Mouse (Mus musculus): ENCODE measurements around the gene Vmn1r79. TPM values are rescaled to one million over a fixed set of nuclear protein-coding genes. Genes with fewer than 3 reads are reported as not detected.

Vmn1r79 gene
- not detected for total RNA-seq (2023)

DNA sequence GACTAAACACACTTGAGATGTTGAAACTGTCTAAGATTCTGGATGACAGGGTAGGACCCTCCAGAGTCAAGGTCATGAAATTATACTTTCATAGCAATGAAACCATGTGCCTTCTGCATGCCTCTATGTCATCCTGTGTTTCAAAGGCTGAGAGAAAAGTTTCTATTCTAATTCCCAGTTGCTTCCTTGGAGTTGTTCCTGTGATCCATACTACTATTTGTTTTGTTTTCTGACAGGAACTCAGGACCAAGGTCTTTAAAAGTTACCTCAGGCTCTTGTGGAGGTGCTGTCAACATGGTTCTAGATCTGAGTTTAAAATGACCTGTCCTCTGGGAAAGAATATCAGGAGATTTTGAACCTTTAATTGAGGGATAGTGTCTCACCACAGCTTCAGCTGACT is at the start of gene Vmn1r79:
TSS of gene Vmn1r79 (plus strand) at position 301 of the 400 bp plus-strand sequence.

DNA sequence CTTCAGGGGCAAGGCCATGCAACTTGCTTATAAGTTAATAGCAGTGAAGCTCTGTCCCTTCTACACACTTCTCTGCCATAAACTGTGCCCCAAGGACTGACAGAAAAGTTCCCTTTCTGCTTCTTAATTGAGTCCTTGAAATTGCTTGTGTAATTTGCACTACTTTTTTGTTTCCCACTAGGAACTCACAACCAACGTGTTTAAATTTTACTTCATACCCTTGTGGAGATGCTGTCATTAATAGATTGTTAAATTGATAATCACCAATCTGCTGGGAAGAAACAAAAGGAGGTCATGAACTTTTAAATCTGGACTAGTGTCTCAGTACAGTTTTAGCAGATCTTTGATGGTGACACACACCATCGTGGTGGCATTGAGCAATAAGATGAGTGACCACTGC is 21.1 kb upstream of the Vmn1r79 start, which contains the start of gene Vmn1r78:
TSS of gene Vmn1r78 (plus strand) at position 301 of the 400 bp plus-strand sequence.

DNA sequence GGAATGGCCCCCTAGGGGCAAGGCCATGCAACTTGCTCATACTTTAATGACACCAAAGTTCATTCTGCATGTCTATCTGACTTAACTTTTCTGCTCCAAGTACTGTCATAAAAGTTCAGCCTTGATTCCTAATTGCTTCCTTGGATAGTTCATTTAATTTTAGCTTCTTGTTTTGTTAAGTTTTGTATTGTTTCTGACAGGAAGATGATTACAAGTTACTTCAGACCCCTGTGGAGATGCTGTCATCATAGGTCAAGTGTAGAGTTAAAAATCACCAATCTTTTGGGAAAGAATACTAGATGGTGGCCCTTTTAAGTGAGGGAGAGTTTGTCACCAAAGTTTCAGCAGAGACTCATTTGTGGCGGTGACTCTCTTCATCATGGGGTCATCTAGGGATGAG is 17.9 kb downstream of the Vmn1r79 start, which contains the start of gene Vmn1r80:
TSS of gene Vmn1r80 (plus strand) at position 301 of the 400 bp plus-strand sequence.

Other genes with a start within 250 kb of the Vmn1r79 start
- gene Vmn1r76, start 233.1 kb upstream of the Vmn1r79 start, total RNA-seq (2023) = not detected
- not detected for gene Vmn1r77, start 134.5 kb upstream of the Vmn1r79 start, total RNA-seq (2023)
- gene Vmn1r78, start 21.0 kb upstream of the Vmn1r79 start, total RNA-seq (2023) = not detected
- gene Vmn1r80, start 18.0 kb downstream of the Vmn1r79 start, total RNA-seq (2023) = not detected
- gene Vmn1r81, start 97.0 kb downstream of the Vmn1r79 start, total RNA-seq (2023) = not detected
- gene Vmn1r82, start 129.2 kb downstream of the Vmn1r79 start, total RNA-seq (2023) = not detected
- gene Vmn1r83, start 158.2 kb downstream of the Vmn1r79 start, total RNA-seq (2023) = under 1 TPM in 1 of 2 experiments, not detected in 1; 0.21 TPM
- gene Vmn1r84, start 198.0 kb downstream of the Vmn1r79 start, total RNA-seq (2023) = not detected